Mouse (Mus musculus): ENCODE measurements around the gene Gm14418. TPM values are rescaled to one million over a fixed set of nuclear protein-coding genes. Genes with fewer than 3 reads are reported as not detected.

The Gm14418 gene
- 10.4 and 11.9 TPM in 2 replicates for polyA plus RNA-seq (2021; fragmentation: Nextera tagmentation)
- long read RNA-seq, experiment 1, partial matches to known transcripts, result 1 of 2 reads
- long read RNA-seq, experiment 1, other reads (novel, unspliced or antisense), result 1 of 2 reads
- long read RNA-seq, experiment 2, partial matches to known transcripts, result 0 of 21 reads
- long read RNA-seq, experiment 2, other reads (novel, unspliced or antisense), result 18 of 21 reads

DNA sequence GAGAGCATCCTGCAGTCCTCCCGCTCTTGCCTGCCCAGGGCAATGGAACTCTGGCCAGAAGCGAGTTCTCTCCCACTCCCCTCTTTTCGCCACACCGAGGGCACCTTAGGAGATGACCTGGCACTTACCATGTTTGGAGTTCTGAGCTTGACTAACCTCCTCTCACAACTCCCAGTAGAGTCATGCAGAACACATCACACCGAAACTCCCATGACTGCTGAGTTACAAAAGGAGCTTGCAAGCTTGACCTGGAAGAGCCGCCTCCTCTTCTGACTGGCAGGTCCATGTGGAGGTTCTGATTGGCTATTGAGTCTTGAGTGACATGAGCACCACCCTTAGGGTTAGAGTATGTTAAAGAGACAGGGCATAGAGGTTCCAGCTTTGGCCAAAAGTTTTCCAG lies at the start of gene Gm14418:
Gm14418 (minus strand) TSS at position 225 of the 400 bp plus-strand sequence.

Other genes with a start within 250 kb of the Gm14418 start
- gene Gm14410, start 191.9 kb downstream of the Gm14418 start, polyA plus RNA-seq (2021; fragmentation: Nextera tagmentation), result 32.5 and 42.4 TPM in 2 replicates
- gene Gm14409, start 131.3 kb downstream of the Gm14418 start, polyA plus RNA-seq (2021; fragmentation: Nextera tagmentation), result not detected in 2 replicates
- 0.40 and 0.44 TPM in 2 replicates for gene Gm14412, start 74.0 kb downstream of the Gm14418 start, polyA plus RNA-seq (2021; fragmentation: Nextera tagmentation)
- gene Zfp970, start 66.4 kb upstream of the Gm14418 start, polyA plus RNA-seq (2021; fragmentation: Nextera tagmentation), result 5.6 and 8.9 TPM in 2 replicates
- 5.3 and 6.8 TPM in 2 replicates for gene Gm14403, start 99.9 kb upstream of the Gm14418 start, polyA plus RNA-seq (2021; fragmentation: Nextera tagmentation)
- gene Gm14406, start 179.9 kb upstream of the Gm14418 start, polyA plus RNA-seq (2021; fragmentation: Nextera tagmentation), result not detected in 2 replicates